Mouse (Mus musculus) heart, postnatal 0 days (tissue): ENCODE measurements at regions not wholly inside any gene's neighbourhood (a gene's known extent, or its start where the extent isn't known, plus 50 kb on each side); places are given as distances from the start of the nearest gene placed in this dataset.

Source experiments
- ATAC-seq: fragments of 200-750 bp; cut with Nextera tagmentation; 2 replicates; pipeline ENCODE4 v1.8.0; 2017; ENCODE audit warnings: low read depth, moderate number of reproducible peaks, moderate library complexity; ENCODE audit not compliant: insufficient read depth
- DNase-seq: peaks from one replicate; pipeline ENCODE4 v3.0.0-alpha.2; 2016; ENCODE audit warnings: low spot score
- H3K27ac ChIP-seq: fragments of 300-500 bp; sonication (generic); 2 replicates; pipeline ENCODE4 v1.5.1; 2014; ENCODE audit warnings: low read depth, mild to moderate bottlenecking
- H3K27me3 ChIP-seq: fragments of 300-500 bp; sonication (generic); 2 replicates; pipeline ENCODE4 v1.6.1; 2014; ENCODE audit warnings: low read length, mixed read lengths; ENCODE audit not compliant: control insufficient read depth, insufficient read depth
- H3K36me3 ChIP-seq: fragments of 300-500 bp; sonication (generic); replicated peaks from 2 replicates; pipeline ENCODE4 v1.6.1; 2014; ENCODE audit warnings: low read length, mixed read lengths; ENCODE audit not compliant: control insufficient read depth, insufficient read depth
- H3K4me1 ChIP-seq: fragments of 300-500 bp; sonication (generic); 2 replicates; pipeline ENCODE4 v1.6.1; 2014; ENCODE audit warnings: antibody characterized with exemption; ENCODE audit not compliant: control insufficient read depth, insufficient read depth
- H3K4me2 ChIP-seq: fragments of 300-500 bp; sonication (generic); 2 replicates; pipeline ENCODE4 v1.6.1; 2014; ENCODE audit warnings: low read depth, mild to moderate bottlenecking, low read length, moderate library complexity
- H3K4me3 ChIP-seq: fragments of 300-500 bp; sonication (generic); 2 replicates; pipeline ENCODE4 v1.5.1; 2014; ENCODE audit warnings: low read depth, low read length
- H3K9ac ChIP-seq: fragments of 300-500 bp; sonication (generic); replicated peaks from 2 replicates; pipeline ENCODE4 v1.6.1; 2014; ENCODE audit warnings: low read depth, low read length, mixed read lengths
- H3K9me3 ChIP-seq: fragments of 300-500 bp; sonication (generic); replicated peaks from 2 replicates; pipeline ENCODE4 v1.6.1; 2016; ENCODE audit warnings: low read length; ENCODE audit not compliant: control insufficient read depth
- CTCF ChIP-seq: IDR thresholded peaks from 2 replicates; pipeline ENCODE4 v1.5.1; 2016; ENCODE audit warnings: antibody characterized with exemption, control low read depth, low read depth
- EP300 ChIP-seq: IDR thresholded peaks from 2 replicates; pipeline ENCODE4 v1.6.1; 2016; ENCODE audit warnings: antibody characterized with exemption, low read depth
- WGBS: fragments of 180-500 bp; shearing (Covaris S2); extraction: QIAGEN DNeasy Blood & Tissue Kit; methylation state at CpG from one replicate; pipeline ENCODE4 v1.1.7; 2014; 5-methylcytosine and 5-hydroxymethylcytosine counted together

DNA sequence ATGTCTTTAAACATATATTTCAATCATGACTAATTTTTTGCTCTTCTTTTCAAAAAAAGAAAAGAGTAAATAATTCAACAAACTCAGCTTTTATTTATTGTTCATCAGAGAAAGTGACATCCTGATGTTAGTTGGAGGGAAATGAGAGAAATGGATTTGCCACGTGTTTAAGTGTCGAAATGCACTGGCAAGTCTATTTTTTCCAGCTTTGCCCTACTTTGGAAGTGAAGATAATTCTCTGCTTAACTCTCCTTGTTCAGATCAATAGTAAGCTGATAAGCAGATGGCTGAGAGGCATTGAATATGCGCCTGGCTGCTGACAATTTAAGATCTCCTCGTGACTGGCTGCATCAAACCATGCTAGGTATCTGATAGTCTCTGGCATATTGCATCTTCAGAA lies 704.4 kb upstream of the Pfkp start:
- H3K4me2 ChIP-seq: no peak overlapping the region
- TF ChIP-seq CTCF: no peak
- no peaks in the 10 kb centered on the region for H3K4me1 ChIP-seq
- H3K36me3 ChIP-seq: no peaks in the 10 kb centered on the region
- H3K27me3 ChIP-seq: no peaks in the 10 kb centered on the region
- no peak for DNase-seq
- no peak overlapping the region for H3K4me3 ChIP-seq
- ATAC-seq: no peak
- H3K9me3 ChIP-seq: no peaks in the 10 kb centered on the region
- 50% methylated on average over 4 of the region's 4 CpGs for WGBS
- H3K27ac ChIP-seq: no peak overlapping the region
- no peak overlapping the region for H3K9ac ChIP-seq

GRCm38 (mm10) chr13:7357071-7357470 lies 708.5 kb upstream of the Pfkp start:
- Histone ChIP-seq H3K9ac (no peak overlapping the region), H3K4me2 (no peak overlapping the region), H3K4me1 (no peaks in the 10 kb centered on the region), H3K27ac (no peak overlapping the region), H3K36me3 (no peaks in the 10 kb centered on the region), H3K9me3 (no peaks in the 10 kb centered on the region), H3K4me3 (no peak overlapping the region), H3K27me3 (no peaks in the 10 kb centered on the region)
- ATAC-seq (no peak), DNase-seq (no peak)
- WGBS: 40% methylated on average over 3 of the region's 3 CpGs
- no peak for TF ChIP-seq EP300

DNA sequence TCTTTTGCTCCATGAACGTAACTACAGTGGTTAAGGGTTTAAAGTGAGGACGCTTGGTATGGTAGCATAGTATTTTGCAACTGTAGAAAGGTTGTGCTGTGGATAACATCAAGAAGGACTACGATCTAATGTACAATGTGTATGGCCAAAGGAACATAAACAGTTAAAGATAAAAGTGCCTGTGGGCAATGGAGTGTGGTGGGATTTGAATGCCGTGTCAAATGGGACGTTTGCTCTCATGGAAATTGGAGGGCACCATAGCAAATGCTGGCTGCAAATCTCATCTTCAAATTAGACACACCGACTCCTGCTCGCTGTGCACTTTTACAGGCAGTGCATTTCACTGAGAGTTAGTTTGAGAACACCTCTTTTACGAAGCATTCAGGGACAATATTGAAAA lies 725.0 kb upstream of the Pfkp start:
- WGBS: 65% methylated on average over 8 of the region's 8 CpGs

GRCm38 (mm10) chr13:7374993-7375627 lies 726.5 kb upstream of the Pfkp start:
- H3K4me2 ChIP-seq: no peak overlapping the region
- 67% methylated on average over 7 of the region's 7 CpGs for WGBS
- H3K27me3 ChIP-seq: no peaks in the 10 kb centered on the region
- no peak overlapping the region for H3K4me3 ChIP-seq
- no peak for TF ChIP-seq EP300
- no peak for TF ChIP-seq CTCF
- H3K4me1 ChIP-seq: no peaks in the 10 kb centered on the region
- 0 out of 2 replicates have a peak, but pooled peaks cover 2% of the 10 kb centered on the region for H3K9me3 ChIP-seq
- DNase-seq (no peak), ATAC-seq (no peak)
- no peaks in the 10 kb centered on the region for H3K36me3 ChIP-seq
- no peak overlapping the region for H3K27ac ChIP-seq
- no peak overlapping the region for H3K9ac ChIP-seq

More for the DNA sequence above, 725.0 kb upstream of the Pfkp start:
- Histone ChIP-seq H3K4me2 (no peak overlapping the region), H3K4me1 (no peaks in the 10 kb centered on the region), H3K36me3 (no peaks in the 10 kb centered on the region), H3K27me3 (no peaks in the 10 kb centered on the region), H3K4me3 (no peak overlapping the region), H3K9me3 (0 out of 2 replicates have a peak, but pooled peaks cover 2% of the 10 kb centered on the region), H3K27ac (no peak overlapping the region), H3K9ac (no peak overlapping the region)
- TF ChIP-seq CTCF (no peak), EP300 (no peak)
- ATAC-seq (no peak), DNase-seq (no peak)

DNA sequence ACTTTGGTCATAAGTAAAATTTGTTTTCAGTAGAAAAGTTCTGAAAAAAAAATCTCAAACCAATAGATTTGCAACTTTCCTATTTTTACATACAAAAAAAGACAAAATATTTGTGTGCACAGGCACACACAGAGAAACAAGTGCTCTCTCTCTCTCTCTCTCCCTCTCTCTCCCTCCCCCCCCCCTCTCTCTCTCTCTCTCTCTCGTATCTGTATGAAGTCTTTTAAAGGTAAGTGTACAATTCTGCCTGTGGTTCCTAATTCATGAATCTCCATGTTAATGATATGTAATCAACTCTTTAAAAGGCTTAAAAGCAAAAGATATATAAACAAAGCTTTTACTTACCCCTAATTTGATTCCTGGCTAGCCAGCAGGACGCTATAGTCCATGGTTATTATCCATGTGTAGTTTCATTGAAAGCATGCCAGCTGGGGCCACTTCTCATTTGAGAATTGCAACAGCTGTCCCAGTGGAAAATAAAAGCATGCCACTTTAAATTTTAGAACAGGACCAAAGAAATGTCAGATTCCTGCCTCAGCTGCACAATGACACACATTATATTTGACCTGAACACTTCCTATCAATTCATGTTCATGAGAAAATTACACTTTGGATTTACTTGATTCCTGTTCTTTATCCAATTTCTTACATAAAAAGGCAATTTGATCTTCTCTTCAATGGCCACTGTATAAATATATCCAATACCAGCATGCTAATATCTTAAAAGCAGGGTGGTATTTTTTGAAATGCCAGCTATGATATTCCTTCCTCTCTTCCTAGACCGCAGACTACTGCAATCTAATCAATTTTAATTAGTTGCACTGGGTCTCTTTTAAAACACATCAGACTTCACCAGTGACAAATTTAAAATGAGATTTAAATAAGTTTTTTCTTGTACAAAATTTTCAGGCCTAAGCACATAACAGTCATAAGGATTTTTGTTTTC lies 766.0 kb upstream of the Pfkp start:
- Histone ChIP-seq H3K4me2 (no peak overlapping the region), H3K4me3 (no peak overlapping the region), H3K36me3 (no peaks in the 10 kb centered on the region), H3K27me3 (no peaks in the 10 kb centered on the region), H3K9ac (no peak overlapping the region), H3K9me3 (no peaks in the 10 kb centered on the region), H3K27ac (no peak overlapping the region), H3K4me1 (no peaks in the 10 kb centered on the region)
- 75% methylated on average over 3 of the region's 3 CpGs for WGBS
- ATAC-seq (no peak), DNase-seq (no peak)
- TF ChIP-seq CTCF: no peak
- no peak for TF ChIP-seq EP300
